Comparison of ENCODE assay signal across 33 mouse cellular contexts in genomic region chr5:138109847-138110396, GRCm38 (mm10). TPM values are rescaled to one million over a fixed set of nuclear protein-coding genes. Genes with fewer than 3 reads are reported as not detected.
"Had no signal": no experiment of that assay in that cellular context is flagged by ENCODE, and none has a peak within 500 bp of the region (broad histone marks: within the 10 kb centered on the region; RNA-seq: fewer than 3 reads in every experiment).

No protein-coding gene starts in this region.

RNA-seq across cellular contexts. Expression of gene Smok3c, which starts 56.9 kb away (rescaled TPM):
- total RNA-seq: gastrocnemius, adult 8-10 months; gastrocnemius, postnatal 14 days; gastrocnemius, postnatal 36 days; heart, adult 18-20 months; heart, postnatal 14 days; heart, postnatal 36 days; hematopoietic stem cell, adult 5-6 weeks; hindbrain, postnatal 0 days; layer of hippocampus, adult 8-10 months; layer of hippocampus, postnatal 14 days; layer of hippocampus, postnatal 36 days; left cerebral cortex, adult 18-20 months; left cerebral cortex, postnatal 14 days; left cerebral cortex, postnatal 36 days had no signal
- polyA plus RNA-seq: gonadal fat pad, adult 2 months; heart, embryonic 11.5 days; heart, embryonic 13.5 days; heart, embryonic 15.5 days; heart, postnatal 0 days; hindbrain, embryonic 11.5 days; hindbrain, embryonic 13.5 days; hindbrain, embryonic 15.5 days; hindbrain, postnatal 0 days; intestine, embryonic 14.5 days; intestine, embryonic 16.5 days; kidney, adult 2 months; kidney, embryonic 15.5 days; limb, embryonic 10.5 days; limb, embryonic 12.5 days; limb, embryonic 14.5 days; liver, embryonic 11.5 days; liver, embryonic 13.5 days; liver, embryonic 15.5 days; liver, postnatal 0 days had no signal
